Mouse (Mus musculus): ENCODE measurements around the gene Igf1r.

Igf1r gene

DNA sequence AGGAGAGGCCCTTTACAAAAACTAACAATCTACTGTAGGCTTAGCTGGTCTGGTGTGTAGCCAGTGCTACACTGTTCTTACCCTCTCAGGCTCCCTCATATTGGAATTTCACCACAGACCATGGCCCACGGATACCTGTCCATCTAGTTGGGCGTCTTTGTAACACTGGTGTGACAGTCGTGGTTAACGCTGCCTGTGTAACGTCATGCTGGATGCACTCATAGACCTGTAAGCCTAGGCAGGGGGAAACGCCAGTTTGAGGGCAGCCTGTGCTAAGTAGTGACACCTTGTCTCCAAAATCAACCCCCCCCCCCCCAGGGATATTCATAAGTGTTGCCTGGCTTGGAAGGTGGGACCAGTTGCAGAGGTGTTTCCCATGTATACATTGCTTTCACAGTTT lies 4.7 kb downstream of the Igf1r start:
- DNase-seq (ENCODE audit: low spot score): peak; percentile 6

DNA sequence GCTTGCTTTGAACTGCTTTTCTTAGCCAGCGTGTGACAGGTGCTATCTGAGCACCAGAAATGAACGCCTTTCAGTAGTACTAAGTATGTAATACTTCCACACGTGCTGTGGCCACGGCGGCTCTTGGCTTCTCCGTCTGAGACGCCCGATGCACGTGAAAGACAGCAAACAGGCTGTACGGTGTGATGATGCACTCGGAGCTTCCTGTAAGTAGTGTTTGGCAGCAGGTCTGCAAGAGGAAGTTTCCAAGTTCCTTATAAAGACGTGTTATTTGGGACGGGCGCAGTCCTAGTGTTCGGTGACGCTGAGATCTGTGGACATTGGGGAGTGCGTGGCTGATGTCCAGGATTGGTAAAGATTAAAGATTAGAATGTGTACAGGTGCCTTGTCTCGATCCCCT lies 5.4 kb downstream of the Igf1r start:
- peak; percentile 67 for DNase-seq (ENCODE audit: low spot score)

DNA sequence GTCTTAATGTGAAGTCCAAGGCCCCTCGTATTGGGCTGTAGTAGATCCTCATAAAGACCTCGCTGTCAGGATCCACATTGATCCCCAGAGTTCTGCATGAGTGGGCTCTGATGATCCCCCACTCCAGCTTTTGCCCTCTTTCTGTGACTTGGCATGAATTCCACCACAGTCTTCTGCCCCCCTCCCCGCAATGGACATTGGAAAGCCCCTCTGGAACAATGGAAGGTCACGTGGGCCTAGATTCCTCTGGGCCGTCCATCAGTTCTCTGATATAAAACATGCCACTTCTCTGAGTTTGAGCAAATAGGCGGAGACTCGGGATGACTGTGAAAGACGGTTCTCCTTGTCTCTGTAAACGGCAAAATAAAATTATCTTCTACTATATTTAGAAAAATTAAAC lies 8.1 kb downstream of the Igf1r start:
- DNase-seq (ENCODE audit: low spot score): no peak

DNA sequence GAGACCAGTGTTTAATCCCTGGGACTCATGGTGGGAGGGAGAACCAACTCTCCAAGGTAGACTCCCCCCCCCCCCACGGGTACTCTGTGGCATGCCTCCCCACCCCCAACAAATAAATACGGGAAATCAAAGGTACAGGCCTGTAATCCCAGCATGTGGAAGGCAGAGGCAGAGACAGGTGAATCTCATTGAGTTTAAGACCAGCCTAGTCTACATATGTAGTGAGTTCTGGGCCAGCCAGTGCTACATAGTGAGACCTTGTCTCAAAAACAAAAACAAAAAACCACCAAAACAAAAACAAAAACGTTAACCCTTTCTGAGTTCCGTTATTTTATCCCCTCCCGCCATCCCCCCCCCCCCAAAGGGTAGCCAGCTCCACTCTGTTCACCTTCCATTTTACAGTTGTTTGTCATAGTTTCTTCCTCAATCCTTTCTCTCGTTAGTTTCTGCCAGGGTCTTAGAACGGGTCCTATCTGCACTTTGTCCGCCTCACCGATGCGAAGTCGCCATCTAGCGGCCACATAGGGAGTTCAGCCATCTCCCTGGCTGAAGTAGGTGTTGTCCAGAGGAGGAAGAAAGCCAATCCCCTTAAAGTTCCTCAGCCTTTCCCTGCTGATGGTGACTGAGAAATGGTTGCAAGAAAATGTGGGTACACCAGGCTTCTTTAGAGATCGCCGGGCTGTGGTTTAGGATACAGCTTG lies 9.1 kb downstream of the Igf1r start:
- peak; percentile 73 for DNase-seq (ENCODE audit: low spot score)

DNA sequence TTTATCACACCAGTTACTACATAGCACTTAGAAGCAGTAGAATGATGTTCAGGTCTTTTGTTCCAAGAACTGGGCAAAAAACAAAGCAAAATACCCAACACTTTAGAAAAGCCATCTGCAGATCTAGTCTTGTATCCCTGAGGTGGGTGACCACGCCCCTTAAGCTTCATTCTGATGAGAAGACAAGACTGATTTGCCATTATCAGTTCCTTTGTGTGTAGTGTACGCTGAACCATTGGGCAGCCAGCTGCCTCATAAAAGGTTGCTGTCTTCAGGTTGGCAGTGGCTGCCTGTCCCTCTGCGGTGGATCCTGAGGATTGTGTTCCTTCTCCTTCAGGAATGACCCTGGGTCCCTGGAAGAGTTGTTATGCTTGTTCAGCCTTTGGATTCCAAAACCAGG lies 11.1 kb downstream of the Igf1r start:
- DNase-seq (ENCODE audit: low spot score): no peak

DNA sequence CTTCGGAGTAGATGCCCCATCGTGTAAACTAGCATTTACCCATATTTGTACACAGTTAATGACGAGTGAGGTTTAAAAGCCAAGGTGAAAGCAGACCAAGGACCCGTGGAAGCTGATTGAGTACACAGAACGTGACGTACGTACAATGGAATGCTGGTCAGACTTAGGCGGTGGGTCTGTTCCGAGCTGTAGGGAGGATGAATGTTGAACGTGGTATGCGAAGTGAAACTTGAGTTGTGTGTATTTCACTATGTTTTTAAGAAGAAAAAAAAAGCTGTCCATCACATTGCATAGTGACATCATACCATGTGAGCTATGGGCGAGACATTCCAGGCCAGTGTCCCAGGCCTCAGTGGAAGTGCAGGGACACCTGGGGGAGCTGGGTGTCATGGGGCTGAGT lies 15.8 kb downstream of the Igf1r start:
- DNase-seq (ENCODE audit: low spot score): no peak

DNA sequence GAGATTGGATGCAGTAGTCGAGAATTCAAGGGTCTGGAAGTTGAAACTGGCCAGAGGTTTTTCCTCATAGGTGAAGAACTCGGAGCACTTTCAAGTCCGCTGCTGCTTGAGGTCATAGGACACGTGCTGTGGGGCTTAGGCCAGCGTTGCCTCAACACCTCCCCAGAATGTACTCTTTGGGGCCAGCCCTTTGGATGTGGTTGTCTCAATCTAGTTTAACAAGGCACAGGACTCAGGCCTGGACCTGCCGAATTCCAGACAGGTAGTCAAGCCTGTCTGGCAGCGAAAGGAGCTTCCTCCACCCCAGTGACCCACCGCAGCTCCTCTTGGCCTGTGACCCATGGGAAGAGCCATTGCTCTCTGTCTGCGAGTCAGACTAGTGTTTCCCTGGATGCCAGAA lies 16.4 kb downstream of the Igf1r start:
- DNase-seq (ENCODE audit: low spot score): no peak

DNA sequence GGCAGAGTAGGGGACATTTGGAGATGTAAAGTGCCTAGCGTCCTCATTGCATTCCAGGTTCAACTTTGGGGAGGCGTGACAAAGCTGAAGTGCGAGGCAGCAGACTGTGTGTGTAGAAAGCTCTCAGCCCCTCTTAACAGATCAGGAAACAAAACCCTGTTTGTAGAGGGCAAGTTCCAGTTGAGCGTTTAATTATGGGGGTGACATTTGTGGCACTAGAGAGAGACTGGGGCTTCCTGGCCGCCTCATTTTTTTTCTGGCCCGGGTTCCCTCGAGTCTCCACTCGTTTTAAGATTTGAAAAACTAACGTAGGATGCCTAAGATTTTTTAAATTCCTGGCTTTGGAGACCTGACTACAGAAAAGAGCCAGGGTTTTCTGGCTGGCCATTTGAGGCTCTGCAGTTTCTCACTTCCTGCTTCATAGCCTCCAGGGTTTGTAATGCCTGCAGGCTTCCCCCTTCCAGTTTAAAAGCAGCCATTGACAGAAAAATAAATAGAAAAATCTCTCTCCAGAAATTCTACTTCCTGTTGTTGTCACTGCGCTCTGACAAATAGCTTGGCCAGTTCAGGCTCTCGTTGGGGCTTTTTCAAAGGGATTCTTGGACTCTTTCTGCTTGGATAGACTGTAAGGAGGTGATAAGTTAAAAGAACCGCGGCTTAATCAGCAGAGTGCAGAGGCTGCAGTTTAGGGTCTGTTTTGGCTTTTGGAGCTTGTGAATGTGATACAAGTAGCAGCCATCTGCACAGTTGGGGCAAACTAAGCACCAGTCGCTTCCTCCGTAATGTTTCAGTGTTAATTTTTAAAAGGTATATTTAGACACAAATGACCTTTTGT lies 20.8 kb downstream of the Igf1r start:
- DNase-seq (ENCODE audit: low spot score): no peak

DNA sequence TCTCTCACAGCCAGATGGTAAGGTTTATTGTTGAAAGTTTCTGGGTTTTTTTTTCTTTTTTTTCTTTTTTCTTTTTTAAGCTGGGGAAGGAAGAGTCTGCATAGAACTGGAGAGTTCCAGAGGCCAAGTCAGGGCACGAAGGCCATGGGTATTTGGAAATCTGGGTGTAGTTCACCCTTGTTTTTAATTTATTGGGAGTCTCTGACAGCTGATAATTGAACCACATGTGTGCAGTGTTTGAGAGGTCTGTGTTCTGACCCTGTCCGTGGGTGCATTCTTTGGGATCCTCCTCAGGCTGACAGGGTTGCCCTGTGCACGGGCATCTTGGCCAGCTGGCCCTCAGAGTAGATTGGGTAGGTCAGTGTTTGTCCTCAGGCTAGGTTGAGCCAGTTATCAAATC lies 29.3 kb downstream of the Igf1r start:
- DNase-seq (ENCODE audit: low spot score): no peak

DNA sequence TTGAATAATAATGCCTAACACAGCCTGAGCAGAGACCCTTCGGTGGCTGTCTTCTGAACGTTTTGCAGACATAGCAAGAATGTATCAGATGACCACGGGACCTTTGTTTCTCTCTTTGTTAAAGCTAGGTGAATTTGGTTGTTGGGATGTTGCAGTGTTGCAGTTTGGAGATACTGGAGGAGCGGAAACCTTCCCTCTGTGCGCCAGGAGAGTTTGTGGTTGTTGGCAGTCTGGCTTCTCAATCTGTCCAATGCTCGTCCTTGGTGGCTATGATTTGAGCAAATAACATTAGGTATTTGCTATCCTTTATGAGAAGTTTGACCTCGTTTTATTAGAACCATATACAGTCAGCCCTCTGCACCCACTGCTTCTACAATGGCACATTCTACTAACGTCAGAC lies 30.2 kb downstream of the Igf1r start:
- DNase-seq (ENCODE audit: low spot score): no peak

DNA sequence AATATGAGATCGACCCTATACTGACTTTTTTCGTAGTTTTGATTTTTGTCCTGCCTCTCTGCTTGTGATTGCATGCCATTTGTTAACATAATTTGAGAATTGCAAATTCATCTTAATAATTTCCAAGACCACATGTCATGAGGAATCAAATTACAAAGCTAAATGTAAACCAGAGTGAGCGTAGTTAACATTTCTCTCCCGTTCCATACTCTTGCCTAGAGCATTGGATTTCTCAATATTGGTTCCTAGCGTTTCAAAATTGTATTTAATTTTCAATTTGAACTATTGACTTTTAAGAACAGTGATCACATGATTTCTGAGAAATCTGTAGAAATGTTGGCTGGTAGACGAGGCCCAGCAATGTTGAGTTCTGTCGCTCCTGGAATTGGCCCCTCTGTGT lies 30.8 kb downstream of the Igf1r start:
- no peak for DNase-seq (ENCODE audit: low spot score)

DNA sequence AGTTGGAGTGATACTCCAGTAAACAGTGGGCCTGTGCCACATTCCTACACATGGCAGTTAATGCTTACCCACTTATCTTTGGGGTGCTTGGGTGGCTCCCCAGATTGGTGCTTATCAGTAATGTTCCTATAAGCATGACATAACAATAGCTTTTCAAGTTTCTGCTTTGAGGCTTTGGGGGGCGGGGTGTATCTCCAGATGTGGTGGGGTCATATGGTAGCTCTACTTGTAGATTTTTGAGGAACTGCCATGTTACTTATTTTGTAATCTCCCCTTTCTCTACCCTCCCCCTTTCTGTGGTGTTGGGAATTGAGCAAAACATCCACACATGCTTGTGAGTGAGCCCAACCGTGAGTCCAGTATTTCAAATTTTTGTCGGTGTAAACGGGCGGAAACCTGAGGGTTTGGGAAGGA lies 32.4 kb downstream of the Igf1r start:
- no peak for DNase-seq (ENCODE audit: low spot score)

DNA sequence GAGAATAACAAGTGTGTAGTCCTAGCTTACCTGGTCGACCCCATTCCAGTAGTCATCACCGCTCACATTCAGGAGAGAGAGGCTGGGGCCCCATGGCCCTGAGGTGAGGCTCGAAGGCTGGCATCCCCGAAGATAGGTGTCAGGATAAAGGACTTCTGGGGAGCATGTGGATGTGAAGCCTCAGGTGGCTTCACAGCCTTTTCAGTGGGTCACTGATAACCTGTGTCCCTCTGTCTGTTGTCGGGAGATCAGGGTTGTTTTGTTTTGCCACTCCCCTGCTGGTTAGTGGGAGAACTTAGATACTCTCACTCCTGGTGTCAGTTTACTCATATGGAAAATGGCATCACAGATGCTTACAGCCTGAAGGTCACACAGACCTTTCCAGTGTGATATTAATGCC lies 32.9 kb downstream of the Igf1r start:
- no peak for DNase-seq (ENCODE audit: low spot score)

DNA sequence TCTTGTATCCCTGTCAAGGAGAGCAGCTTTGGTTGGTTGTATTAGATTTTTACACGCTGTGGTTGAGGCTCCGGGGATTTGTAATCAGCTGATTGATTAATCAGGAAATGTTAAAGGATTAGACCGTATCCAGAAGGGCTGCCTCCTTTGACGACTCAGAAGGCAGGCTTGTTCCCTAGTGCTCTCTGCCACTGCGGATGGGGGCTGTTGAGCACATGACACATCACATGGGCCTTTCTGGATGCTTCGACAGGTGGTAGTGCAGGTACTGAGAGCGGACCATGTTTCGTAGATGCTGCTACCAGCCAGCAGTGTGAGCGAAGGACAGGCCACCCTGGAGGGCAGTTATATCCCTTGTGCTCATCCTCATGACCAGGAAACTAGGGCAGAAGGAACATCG lies 33.6 kb downstream of the Igf1r start:
- DNase-seq (ENCODE audit: low spot score): no peak

DNA sequence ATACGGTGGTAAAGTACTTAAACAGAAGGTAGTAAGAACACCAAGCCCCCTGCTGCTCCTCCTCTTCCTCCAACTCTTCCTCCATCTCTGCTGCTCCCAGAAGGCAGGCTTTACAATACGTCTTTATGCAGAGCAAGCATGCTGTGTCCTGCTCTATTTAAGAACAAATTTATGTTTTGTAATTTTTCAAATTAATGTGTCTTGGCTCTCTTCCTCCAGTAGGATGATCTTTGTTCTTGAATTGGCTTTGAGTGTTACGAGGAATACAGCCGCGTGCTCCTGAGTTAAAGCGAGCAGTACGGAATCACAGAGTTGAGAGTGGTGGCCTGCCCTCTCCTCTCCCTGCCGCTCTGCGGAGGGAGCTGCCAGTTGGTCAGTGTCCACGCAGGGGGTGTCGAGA lies 34.2 kb downstream of the Igf1r start:
- no peak for DNase-seq (ENCODE audit: low spot score)

DNA sequence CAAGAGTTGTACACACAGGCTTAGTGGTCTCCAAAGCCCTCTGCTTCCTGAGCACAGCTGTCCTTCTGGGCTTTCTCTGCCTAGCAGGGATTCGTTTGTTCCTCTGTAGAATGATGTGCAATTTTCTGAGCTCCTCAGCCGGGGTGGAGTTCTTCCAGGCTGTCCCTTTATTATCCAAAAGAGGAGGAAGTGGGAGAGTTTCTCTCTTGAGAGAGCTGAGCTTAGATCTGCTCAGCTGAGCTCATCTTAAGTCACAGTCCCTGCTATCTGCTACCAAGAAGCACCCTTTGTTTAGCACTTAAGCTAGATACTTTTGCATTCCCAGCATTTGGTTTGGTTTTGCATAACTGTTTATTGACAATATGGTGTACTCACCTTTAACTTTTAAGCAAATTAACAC lies 36.7 kb downstream of the Igf1r start:
- DNase-seq (ENCODE audit: low spot score): no peak

DNA sequence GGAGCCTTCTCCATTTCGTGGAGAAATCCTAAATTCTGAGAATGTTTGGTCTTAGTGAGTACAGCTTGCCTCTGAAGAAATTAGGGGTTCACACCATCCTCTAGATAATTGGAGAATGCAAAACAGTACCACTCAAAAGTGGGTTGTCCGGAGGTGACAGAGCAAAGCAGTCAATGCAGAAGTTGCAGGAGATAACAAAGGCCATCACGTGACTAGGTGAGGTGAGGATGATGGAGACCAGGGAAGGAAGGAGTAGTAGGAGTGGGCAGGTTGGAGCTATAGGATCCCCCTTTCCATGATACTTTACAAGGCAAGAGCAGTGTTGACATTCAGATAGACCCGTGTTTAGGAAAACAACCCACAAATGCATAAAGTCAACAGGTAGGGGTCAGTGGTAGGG lies 41.0 kb downstream of the Igf1r start:
- no peak for DNase-seq (ENCODE audit: low spot score)

DNA sequence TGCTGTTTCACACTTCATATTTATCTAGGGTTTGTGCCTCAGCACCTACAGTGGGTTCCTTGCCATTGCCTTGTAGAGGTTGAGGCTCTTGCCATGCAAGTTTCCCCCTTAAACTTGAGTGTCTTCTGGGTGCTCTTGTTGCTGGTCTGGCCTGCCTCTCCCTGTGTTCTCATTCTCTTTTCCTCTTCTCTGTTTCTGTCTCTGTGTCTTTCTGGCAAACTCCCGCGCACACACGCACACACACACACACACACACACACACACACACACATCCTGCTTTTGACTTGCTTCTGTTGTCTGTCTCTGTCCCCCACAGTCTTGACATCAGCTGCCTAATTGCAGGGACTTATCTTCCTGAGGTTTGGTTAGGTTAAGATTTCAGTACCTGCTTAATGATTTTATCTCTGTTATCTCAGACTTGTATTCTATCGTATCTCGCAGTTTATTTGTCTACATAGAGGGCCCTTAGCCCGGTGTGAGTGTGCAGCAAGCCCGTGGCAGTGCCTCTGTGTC lies 41.8 kb downstream of the Igf1r start:
- DNase-seq (ENCODE audit: low spot score): peak; percentile 30

DNA sequence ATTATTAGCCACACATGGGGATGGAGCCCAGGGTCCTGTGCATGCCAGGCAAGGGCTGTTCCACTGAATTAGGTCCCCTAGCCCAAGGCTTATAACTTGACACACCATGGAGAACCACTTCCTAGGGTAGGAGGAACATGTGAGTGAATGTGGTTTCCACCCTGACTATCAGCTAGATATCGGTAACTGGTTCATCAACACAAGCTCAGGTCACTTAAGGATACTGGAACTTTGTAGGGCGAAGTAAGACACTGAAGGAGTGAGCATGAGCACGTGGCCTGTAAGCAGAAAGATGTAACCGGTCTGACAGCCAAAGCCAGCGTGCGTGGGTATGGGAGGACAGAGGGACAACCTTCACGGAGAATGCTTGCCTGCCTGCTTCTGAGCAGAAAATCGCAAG lies 42.6 kb downstream of the Igf1r start:
- no peak for DNase-seq (ENCODE audit: low spot score)

DNA sequence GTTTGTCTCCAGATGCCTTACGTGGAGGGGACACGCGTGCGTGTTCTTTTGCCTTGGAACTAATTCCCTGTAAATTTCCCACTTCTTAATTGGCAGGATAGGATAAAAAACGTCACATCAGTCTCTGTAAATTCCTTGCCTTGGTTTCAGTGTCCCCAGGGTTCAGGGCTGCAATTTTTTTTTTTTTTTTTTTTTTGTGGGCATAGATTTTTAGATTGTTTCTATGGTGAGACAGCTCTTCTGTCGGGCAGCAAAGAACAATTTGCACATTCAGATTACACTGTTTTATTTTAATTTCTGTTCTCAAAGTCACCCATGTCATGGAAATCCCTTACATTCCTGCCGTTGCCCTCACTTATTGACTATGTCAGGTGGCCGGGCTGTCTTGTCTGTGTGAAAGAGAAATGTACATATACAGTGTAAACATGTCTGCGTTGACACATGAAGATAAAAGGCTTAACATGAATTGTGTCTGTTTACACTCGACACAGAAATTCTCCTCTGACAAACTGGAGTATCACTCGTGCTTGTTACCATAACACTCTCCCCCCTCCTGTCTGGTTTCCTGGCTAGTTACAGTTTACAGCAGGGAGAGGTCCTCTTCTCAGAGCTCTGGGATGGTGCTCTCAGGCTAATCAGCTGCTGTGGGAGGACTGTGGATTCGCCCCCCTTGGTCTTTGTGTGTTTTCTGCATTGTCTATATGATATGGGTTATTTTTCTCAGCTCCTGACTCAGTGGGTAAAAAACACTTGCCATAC lies 43.8 kb downstream of the Igf1r start:
- no peak for DNase-seq (ENCODE audit: low spot score)

DNA sequence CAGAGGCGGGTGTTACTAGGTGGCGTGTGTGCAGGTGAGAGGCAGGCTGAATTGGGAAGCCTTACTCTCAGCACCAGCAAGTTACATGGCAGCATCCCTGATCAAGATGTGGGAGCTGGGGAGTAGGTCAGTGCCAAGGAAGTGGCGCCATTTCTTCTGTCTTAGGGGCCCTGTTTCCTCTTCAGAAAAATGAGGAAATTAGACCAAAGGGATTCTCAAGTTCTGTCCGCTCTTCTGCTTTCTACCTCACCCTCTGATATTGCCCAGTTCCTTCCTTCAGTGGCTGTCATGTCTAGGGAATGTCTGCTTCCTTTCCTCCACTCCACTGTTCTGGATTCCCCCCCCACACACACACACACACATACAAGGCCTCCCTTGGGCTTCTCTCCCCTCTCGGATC lies 48.6 kb downstream of the Igf1r start:
- no peak for DNase-seq (ENCODE audit: low spot score)

DNA sequence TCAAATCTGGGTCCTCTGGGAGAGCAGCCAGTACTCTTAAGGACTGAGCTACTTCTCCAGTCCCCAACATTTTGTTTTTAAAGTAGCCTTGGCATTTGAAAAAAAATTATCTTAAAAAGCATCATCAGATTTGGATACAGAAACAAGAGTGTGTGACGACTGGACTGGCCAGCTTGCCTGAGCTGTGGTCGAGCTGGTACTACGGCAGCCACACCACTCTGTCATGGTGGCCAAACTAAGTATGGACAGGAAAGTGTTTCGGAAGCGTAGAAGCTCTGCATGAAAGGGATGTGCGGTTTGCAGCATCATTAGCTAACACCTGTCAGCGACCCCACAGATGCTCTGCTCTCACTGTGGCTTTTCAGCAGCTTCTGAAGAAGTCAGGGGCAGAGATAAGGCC lies 53.4 kb downstream of the Igf1r start:
- DNase-seq (ENCODE audit: low spot score): no peak

DNA sequence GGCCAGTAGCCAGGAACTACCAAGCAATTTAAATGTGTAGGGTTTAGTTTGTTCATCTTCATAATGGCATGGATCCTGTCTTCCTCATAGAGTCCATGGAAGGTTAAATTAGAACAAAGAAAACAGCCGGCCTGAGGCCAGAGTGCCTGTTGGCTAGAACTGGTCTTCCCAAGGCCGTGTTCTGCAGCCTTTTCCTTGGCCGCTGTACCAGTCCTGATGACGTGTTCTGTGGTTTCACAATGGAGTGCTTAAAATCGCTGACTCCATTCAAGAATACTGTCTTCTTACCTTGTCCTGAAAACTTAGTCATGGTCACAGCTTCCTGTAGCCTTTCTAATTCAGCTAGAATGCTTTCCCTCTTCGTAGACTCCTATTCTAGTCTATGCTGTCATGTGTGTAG lies 53.9 kb downstream of the Igf1r start:
- no peak for DNase-seq (ENCODE audit: low spot score)

Measured in T-cell, adult 2 months (primary cell).